Comparison of ENCODE assay signal across 26 mouse cellular contexts in genomic region chrX:97327891-97328290, GRCm38 (mm10). TPM values are rescaled to one million over a fixed set of nuclear protein-coding genes. Genes with fewer than 3 reads are reported as not detected.
A peak's percentile ranks its signal among the peaks of the same experiment; 100 is the strongest.
DNase-seq lines count a peak whose midpoint lies in the region; ATAC-seq and TF ChIP-seq lines count a peak whose summit lies in the region.
"Had no signal": no experiment of that assay in that cellular context is flagged by ENCODE, and none has a peak within 500 bp of the region (broad histone marks: within the 10 kb centered on the region; RNA-seq: fewer than 3 reads in every experiment).

No protein-coding gene starts in this region.

- H3K27ac ChIP-seq in gastrocnemius, adult 2 months = peak overlapping the region; percentile 28; the same call in 1 of the 2 replicates
- H3K27ac ChIP-seq in kidney, embryonic 15.5 days = no peak overlapping the region
- H3K27ac ChIP-seq: embryonic facial prominence, embryonic 12.5 days; forebrain, embryonic 13.5 days; heart, embryonic 10.5 days; hindbrain, embryonic 12.5 days had no signal

- DNase-seq in gastrocnemius, adult 2 months = no peak
- no peak for DNase-seq in gastrocnemius, postnatal 25 days
- DNase-seq in 416B (ENCODE audit: low read depth) (peak; percentile 35), adipocyte (ENCODE audit: low spot score) (peak; percentile 3)
- peak; percentile 11 for DNase-seq in fibroblast of lung, adult 2 months (ENCODE audit: low read depth)
- DNase-seq in layer of hippocampus, postnatal 10 days (ENCODE audit: low spot score in 2 of 2) = no peak
- DNase-seq: adrenal gland, postnatal 10 days; cerebellum, adult 11-12 months; cerebellum, adult 9-10 months; cerebellum, postnatal 25 days; forebrain, postnatal 0 days; gastrocnemius, postnatal 14 days; heart, adult 11 months; heart, postnatal 10 days; heart, postnatal 4 days; kidney, adult 8-10 months had no signal

- no peaks in the 10 kb centered on the region for H3K4me1 ChIP-seq in kidney, embryonic 15.5 days
- H3K4me1 ChIP-seq: embryonic facial prominence, embryonic 12.5 days; forebrain, embryonic 13.5 days; heart, embryonic 10.5 days; hindbrain, embryonic 12.5 days had no signal

- no peak overlapping the region for H3K4me3 ChIP-seq in gastrocnemius, adult 2 months
- no peak overlapping the region for H3K4me3 ChIP-seq in kidney, embryonic 15.5 days (replicated peaks)
- H3K4me3 ChIP-seq: embryonic facial prominence, embryonic 12.5 days; forebrain, embryonic 13.5 days; heart, embryonic 10.5 days; hindbrain, embryonic 12.5 days had no signal

- intact Hi-C loops in gastrocnemius, adult 2 months (cut with DNase I) = no loop called here

- H3K4me2 ChIP-seq in kidney, embryonic 15.5 days = no peak overlapping the region
- H3K4me2 ChIP-seq: embryonic facial prominence, embryonic 12.5 days; forebrain, embryonic 13.5 days; hindbrain, embryonic 12.5 days had no signal

- ATAC-seq in kidney, embryonic 15.5 days (replicated peaks; ENCODE audit: low FRiP score) = no peak
- no peak for ATAC-seq in cerebellum, adult (ENCODE audit: insufficient number of reproducible peaks, low FRiP score, low TSS enrichment)
- ATAC-seq: forebrain, embryonic 13.5 days; forebrain, postnatal 0 days; hindbrain, embryonic 16.5 days; inflammation-experienced regulatory T-cells, adult 6 months; intestine, postnatal 0 days had no signal

- H3K9ac ChIP-seq in kidney, embryonic 15.5 days = no peak overlapping the region
- H3K9ac ChIP-seq: embryonic facial prominence, embryonic 12.5 days; forebrain, embryonic 13.5 days; forebrain, postnatal 0 days; hindbrain, embryonic 12.5 days had no signal

- H3K36me3 ChIP-seq in kidney, embryonic 15.5 days = no peaks in the 10 kb centered on the region
- H3K36me3 ChIP-seq: embryonic facial prominence, embryonic 12.5 days; heart, embryonic 10.5 days; hindbrain, embryonic 12.5 days had no signal

- no peak for TF ChIP-seq CTCF in gastrocnemius, adult 2 months (IDR thresholded peaks at IDR 0.05)

- H3K27me3 ChIP-seq in kidney, embryonic 15.5 days = no peaks in the 10 kb centered on the region
- H3K27me3 ChIP-seq: CH12.LX; embryonic facial prominence, embryonic 12.5 days; forebrain, embryonic 13.5 days; hindbrain, embryonic 12.5 days had no signal

- no peaks in the 10 kb centered on the region for H3K9me3 ChIP-seq in kidney, embryonic 15.5 days (replicated peaks)
- H3K9me3 ChIP-seq: embryonic facial prominence, embryonic 12.5 days; forebrain, embryonic 13.5 days; heart, embryonic 10.5 days; hindbrain, embryonic 12.5 days had no signal

RNA-seq across cellular contexts. Expression of gene Eda2r, which starts 49.1 kb away (rescaled TPM):
- 10 to 100 TPM in 1 of 2 experiments, 1 to 10 TPM in 1; 5.2 to 19.5 TPM for total RNA-seq in gastrocnemius, adult 2 months (2021)
- 10 to 100 TPM in 1 of 2 experiments, 1 to 10 TPM in 1; 9.2 to 10.0 TPM for total RNA-seq in gastrocnemius, postnatal 25 days (2021)
- 1.5 and 1.6 TPM in 2 replicates for polyA plus RNA-seq in kidney, embryonic 15.5 days (2015; fragmentation: Nextera tagmentation; extraction: Ambion mirVana)
- 1 to 10 TPM in 1 of 2 experiments, under 1 TPM in 1; 0.73 to 1.3 TPM for total RNA-seq in layer of hippocampus, postnatal 10 days (2021)
- polyA plus RNA-seq: inflammation-experienced regulatory T-cells, adult 6 months had no signal

Comparison
In these comparisons a context has a peak if more than half of its experiments do, and no peak if none do; other contexts are left out.
1. DNase-seq: peak in 416B (single experiment), adipocyte (single experiment) and fibroblast of lung, adult 2 months (single experiment); none in gastrocnemius, adult 2 months (single experiment), gastrocnemius, postnatal 25 days (single experiment) and layer of hippocampus, postnatal 10 days (0 of 2).